Mouse (Mus musculus) induced T-regulatory cell, adult 2 months (primary cell): ENCODE measurements around the gene Nrp2.

Experiments
- DNase-seq: peaks from one replicate; pipeline ENCODE4 v3.0.0-alpha.2; 2012; ENCODE audit warnings: low read depth

The Nrp2 gene

DNA sequence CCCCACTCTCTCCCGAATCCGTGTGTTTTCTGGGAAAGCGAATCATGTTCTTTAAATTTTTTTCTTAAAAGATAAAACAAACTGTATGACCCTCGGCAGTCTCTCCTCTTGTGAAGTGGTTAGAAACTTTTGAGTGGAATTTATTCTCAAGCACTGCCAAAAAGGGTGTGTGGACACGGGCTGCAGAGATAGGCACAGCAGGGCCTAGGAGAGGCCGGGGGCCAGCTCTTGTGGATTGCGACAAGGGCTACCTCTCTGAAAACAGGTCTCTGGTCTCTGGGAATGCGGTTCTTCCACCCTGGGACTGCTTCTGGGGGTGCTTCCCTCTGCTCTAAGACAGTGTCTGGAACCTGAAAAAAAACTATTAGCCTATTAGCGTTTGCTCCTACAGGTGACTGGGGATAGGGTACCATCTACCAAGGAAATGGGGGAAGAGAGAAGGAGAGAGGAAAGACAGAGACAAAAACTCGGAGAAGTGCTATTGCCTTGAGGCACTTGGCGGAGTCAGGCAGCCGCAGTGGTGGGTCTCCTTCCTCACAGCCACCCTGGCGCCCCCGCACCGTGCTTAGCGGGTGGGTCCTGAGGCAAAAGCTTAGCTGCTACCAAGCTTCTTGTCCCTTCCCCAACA is 1.9 kb downstream of the Nrp2 start:
- no peak for DNase-seq

DNA sequence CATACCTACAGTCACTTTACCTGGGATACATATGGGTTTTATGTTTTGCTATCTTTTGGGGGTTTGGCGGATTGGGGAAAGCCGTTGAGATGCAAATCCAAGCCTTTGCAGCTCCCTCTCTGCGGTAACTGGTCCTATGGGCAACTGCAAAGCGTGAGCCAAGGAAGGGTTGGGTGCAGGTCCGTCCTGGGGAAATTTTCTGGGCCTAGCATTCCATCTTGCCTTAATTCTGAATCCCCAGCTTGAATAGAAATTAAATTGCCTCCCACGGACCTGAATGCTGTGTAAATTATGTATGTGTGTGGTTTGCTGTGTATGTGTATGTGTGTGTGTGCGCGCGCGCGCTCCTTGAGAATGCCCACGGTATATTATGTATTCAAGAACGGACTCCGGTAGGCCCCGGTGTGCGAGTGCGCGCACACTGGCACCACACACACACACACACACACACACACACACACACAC is 2.5 kb downstream of the Nrp2 start:
- DNase-seq: no peak

DNA sequence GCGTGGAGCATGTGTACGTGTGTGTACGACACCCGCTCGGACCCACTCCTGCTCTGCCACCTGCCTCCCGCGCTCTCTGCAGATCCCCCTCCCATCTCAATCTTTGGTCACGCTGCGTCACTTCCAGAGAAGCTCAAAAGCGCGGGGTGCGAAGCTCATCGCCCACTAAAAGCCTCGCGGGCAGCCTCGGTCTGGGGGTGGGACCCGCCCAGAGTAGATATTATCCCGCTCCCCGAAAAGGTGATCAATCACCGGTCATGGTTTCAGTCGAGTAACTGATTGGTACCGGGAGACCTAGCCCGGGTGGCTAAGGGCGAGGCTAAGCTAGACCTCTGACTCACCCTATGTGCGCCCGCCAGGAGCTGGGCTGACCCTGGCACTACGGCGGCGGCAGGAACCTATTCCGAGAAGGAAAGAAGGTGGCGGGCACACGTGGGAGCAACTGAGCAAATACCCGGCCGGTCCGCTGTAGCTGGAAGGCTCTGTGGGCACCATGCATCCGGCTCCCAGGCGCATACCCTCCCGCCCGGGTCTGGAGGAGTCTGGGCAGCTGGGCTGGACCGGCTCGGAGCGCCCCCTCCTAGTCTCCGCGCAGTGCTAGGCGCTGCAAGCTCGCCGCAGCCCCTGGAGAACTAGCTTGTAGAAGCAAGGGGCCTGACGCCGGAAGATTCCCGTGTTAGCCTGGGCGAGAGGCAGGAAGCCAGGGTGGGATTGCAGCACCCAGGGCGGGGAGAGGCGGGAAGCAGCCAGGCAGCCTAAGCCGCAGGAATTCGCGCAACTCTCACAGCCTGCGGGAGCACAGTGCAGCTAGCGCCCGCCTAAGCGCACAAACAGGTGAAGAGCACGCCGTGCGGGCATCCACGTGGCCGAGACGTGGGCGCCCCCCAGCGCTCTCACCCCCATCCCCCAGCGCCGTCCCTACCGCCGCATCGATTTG is 3.3 kb downstream of the Nrp2 start:
- peak; percentile 9 for DNase-seq

- no peak for DNase-seq
These were observed 4.2 kb downstream of the Nrp2 start for GRCm38 (mm10) chr1:62707101-62707912.

DNA sequence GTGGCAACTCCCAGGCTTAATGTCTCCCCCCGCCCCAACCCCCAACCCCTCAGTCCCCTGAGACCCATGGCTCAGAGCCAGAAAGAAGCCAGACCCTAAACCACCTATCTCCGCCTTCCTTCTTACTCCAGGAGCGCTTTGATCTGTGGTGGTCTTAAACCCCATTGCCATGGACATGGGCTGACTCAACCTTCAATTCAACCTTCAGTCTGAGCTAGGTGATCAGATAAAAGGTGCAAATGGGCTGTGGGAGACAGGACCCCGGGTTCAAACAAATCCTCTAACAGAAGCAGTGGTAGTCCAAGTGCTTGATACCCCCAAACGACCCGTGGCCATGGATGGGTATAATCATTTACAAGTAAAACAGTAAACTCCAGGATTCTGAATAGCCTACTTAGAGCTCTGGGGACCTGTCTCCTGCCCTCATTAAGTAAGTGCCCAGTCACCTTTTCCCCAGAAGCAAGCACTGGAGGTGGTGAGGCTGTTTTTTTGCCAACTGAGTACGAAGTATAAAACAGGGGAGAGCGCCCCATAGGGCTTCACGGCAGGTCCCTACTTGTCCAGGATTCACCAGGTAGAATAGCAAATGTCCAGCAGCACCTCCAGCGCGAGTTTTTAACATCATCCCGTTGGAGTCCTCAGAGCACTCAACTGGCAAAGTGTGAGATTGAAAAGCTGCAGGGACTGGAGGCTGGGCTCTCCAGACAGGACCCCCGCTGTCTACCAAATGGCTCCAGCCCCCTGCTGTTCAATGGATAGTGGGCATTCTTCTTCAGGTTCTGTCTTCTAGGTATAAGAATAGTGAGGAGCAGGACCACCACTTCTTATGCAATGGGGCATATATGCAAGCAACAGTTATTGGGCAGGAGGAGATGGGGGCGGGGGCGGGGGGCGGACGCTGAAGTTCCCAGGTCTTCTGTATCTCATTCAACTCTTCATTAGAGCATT is 5.1 kb downstream of the Nrp2 start:
- no peak for DNase-seq

- DNase-seq: no peak
These were observed 6.8 kb downstream of the Nrp2 start for GRCm38 (mm10) chr1:62709770-62710335.

DNA sequence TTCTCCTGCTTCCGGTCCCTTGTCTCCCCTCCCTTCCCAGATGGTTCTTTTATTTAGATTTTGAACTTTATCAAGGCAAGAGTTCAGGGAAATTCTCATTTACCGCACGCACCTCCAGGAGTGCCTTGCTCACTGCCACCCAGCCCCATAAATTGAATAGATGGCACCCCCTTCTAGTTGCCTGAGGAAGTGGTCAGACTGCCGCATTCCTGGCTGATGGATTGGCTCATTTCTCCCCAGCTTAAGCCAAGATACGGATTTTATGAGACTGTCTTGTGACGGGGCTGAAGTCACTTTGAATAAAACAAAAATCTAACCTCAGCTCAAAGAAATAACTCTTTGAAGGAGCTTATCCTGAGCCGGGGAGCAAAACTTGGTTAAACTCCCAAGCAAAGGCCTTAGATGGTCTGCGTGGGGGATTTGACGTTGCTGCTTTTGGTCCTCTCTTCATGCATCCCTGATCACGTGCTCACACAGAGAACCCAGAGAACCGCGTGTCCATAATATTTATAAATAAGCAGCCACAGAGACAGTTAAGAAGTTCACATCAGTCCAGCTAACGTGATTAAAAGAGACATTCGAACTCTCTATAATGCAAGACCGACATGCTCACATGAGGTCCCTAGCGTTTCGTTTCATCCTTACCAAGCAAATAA is 10.1 kb downstream of the Nrp2 start:
- no peak for DNase-seq

GRCm38 (mm10) chr1:62715004-62715403 is 11.9 kb downstream of the Nrp2 start:
- DNase-seq: no peak

GRCm38 (mm10) chr1:62715692-62716091 is 12.6 kb downstream of the Nrp2 start:
- no peak for DNase-seq

GRCm38 (mm10) chr1:62716836-62717478 is 13.9 kb downstream of the Nrp2 start:
- no peak for DNase-seq

DNA sequence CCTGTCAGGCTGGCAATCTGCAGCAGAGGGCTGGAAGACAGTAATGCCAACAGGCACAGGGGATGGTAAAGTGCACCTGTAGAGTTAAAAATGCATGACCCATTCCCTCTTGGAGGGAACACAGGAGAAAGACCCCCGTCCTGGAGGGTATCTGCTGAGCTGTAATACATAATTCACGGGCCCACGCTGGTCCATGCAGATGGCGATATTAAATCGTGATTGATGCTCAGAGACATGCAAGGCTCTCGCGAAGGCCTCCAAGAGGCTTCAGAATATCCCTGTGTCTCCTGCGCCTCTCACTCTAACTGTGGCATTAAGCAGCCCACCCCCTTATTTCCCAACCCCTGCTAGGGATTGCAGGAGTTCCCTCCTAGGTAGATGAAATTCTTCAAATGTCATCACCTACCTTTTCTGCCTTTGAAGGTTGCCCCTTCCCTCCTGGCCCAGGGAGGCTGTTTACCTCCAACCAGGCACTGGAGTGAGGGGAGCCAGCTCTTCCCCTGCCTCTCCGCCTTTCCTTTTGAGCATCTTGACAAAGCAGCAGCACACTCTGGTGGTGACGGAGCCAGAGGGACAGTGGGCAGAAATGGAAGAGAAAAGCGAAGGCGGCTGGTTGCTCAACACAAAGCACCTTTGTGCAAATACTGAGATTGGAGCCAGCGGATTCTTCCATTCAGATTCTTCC is 14.6 kb downstream of the Nrp2 start:
- no peak for DNase-seq

- no peak for DNase-seq
These were observed 15.1 kb downstream of the Nrp2 start for GRCm38 (mm10) chr1:62718237-62718571.

- DNase-seq: no peak
These were observed 15.7 kb downstream of the Nrp2 start for GRCm38 (mm10) chr1:62718750-62719149.

DNA sequence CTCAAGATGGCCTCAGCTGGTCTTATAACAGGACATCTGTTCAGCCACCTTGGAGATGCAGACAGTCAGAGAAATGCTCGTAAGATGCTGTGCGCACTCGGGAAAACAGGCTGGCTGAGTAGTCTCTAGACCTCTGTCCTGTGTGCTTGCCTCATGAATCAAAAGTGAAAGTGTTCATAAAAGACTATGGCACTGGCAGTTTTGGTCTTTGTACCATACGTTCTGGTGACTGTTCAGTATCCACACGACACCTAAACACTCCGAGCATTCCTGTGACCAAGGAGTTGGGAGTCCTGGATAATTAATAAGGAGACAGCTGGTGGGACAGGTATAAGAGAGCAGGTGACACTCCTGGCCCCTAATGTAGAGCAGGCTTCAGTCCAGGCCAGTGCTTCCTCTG is 16.7 kb downstream of the Nrp2 start:
- peak; percentile 10 for DNase-seq

GRCm38 (mm10) chr1:62720176-62720575 is 17.1 kb downstream of the Nrp2 start:
- DNase-seq: no peak

DNA sequence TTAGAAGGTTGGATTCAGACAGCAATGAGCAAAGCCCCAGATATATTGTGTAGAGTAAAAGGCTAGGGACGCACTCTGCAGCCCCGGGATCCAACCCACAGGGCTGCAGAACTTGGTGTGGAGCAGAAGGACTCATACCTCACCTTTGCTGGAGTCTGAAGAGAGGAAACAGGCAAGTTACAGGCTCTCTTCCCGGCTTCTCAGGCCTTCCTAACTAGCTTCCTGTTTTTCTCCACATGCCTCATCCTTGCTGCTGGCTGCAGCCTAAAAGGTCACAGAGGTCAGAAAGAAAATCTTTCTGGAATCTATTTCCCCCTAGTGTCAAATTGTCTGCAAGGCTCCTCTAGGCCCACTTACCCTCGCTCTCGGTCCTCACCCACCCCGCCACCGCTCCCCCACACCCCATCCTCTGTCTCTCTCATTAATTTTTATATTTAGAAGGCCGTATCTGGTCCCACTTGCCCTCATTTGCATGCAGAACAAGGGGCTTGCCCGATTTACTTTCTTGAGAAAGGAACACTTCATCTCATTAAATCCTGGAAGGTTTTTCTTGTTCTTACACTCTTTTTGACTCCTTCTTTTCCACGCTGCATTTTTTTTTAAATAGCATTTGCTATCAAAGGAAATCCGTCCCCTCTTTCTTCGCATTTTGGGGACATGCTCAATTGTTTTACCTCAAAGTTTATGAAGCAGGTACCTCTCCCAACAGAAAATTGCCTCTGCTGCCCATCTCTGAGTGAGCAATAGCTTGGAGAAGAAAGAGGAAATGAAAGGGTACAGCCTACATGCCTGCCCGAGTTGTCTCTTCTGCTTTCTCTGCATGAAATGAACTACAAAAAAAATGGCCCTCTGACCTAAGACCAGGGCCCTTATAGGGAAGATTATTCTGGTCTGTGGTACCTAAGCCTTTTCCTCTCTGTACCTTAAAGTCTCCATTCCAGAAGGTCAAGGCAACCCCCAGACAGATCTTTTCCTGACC is 17.9 kb downstream of the Nrp2 start:
- no peak for DNase-seq

DNA sequence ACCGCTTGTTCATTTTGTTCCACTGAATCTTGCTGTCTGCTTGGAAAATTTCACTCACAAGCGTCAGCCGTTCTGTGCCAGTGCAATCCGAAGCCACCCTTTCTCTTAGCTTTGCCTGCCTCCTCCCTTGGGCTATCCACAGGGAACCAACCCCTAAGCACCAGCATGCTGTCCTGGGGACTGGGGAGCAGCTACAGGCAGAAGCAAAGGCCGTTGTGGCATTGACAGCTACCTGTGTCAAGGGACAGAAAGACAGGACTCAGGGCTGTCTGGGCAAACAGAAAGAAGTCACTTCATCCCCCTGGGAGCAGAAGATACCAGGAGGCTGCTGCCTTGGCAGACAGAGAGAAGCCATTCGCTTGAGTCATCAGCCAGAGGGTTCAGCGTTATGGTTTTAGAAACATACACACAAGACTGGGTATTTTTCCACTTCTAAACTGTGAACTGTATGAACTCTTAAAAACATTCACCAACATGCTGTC is 18.7 kb downstream of the Nrp2 start:
- DNase-seq: no peak

DNA sequence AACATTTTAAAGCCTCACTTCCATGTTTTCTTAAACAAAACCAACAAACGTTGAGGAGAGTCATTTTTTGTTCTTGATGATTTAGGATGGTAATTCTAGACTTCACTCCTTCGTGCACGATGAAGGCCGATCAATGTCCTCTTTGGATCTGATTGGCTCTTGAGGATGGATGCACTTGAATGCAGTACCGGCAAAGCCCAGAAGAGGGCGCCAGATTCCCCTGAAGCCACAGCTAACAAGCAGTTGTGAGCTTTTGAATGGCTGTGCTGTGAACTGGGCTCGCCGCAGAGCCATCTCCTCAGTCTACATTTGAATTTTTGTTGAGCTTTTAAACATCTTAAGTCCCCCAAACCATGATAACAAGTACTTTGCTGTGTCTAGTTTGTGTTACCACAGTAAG is 19.4 kb downstream of the Nrp2 start:
- peak; percentile 76 for DNase-seq
